Mouse (Mus musculus): ENCODE measurements around the gene Gm9918. TPM values are rescaled to one million over a fixed set of nuclear protein-coding genes. Genes with fewer than 3 reads are reported as not detected.
A peak's percentile ranks its signal among the peaks of the same experiment; 100 is the strongest.
"Not testable (repeated sequence)": the region's sequence is repeated elsewhere in the genome, so short reads cannot be mapped to it uniquely, and the experiment has no call there.

Gene Gm9918
- not detected in 2 replicates for polyA plus RNA-seq (2014; fragmentation: Nextera tagmentation; extraction: Ambion mirVana)

DNA sequence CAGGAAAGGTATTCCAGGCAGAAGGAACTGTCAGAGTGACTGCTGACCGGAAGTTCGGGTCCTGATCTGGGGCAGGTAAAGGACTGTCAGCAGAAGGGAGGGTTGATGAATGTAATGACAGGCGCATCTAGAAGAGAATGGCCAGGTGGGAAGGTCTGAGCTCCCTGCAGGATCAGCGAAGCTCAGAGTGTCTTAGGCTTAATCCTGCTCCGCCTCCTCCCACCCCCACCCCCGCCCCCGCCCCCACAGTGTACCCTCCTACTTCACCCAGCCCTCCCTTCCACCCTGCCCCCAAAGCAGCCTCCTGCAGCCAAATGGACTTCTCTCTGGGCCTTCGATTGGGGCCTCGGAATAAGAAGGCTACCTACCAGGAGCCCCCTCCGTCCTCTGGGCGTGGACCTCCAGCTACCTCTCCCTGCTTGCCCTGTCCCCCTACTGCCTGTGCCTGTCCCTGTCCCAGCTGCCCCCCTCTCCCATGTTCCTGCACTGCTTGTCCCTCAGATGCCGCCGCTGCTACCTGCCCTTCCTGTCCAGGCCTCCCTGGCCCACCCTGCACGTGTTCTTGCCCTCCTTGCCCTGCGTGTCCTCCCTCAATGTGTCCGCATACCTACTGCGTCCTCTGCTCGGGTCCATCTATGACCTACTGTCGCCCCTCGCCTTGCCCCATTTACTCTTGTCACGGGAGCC lies at the start of gene Gm9918:
TSS of gene Gm9918 (plus strand) at position 290 of the 687 bp plus-strand sequence.
- peak within 1 kb of the TSS; percentile 2; the same call in 1 of the 2 replicates for H3K4me2 ChIP-seq (ENCODE audit: low read depth, low read length)
- no peak within 1 kb of the TSS for H3K4me3 ChIP-seq (ENCODE audit: low read depth, low read length)
- H3K36me3 ChIP-seq (ENCODE audit: control insufficient read depth, insufficient read depth, low read length), result no peaks in the 10 kb centered on the region
- no peak for ATAC-seq (ENCODE audit: low read depth)
- WGBS, result 14% methylated on average over 18 of the region's 21 CpGs
- H3K4me1 ChIP-seq (ENCODE audit: control insufficient read depth, insufficient read depth, low read length), result no peaks in the 10 kb centered on the region
- no peaks in the 10 kb centered on the region for H3K9me3 ChIP-seq (ENCODE audit: control insufficient read depth, low read length)
- no peaks in the 10 kb centered on the region; the same call in 1 of the 2 replicates for H3K27me3 ChIP-seq (ENCODE audit: control insufficient read depth, insufficient read depth, low read length)
- H3K9ac ChIP-seq (replicated peaks; ENCODE audit: low read depth, low read length), result no peak within 1 kb of the TSS
- H3K27ac ChIP-seq (ENCODE audit: low read depth, low read length), result no peak within 1 kb of the TSS

DNA sequence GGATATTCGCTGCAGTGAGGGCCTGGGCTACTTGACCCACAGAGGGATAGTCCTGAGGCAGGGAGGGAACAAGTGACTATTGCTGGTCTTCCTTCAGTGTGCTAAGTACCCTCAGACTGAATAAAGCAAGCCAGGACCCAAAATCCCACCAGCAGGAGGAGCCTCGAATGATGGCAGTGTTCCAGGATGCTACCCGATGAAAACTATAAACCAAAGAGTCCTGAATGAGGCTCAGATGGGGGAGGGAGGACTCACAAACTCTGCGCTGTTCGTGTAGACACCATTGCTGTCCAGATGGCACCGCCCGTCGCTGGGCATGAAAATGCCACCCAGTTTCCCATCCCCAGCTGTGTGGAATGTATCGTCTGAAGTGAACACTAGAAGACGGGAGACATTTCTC lies 48.0 kb upstream of the Gm9918 start:
- Histone ChIP-seq H3K9ac (replicated peaks; ENCODE audit: low read depth, low read length) (no peak overlapping the region), H3K36me3 (ENCODE audit: control insufficient read depth, insufficient read depth, low read length) (no peaks in the 10 kb centered on the region), H3K9me3 (ENCODE audit: control insufficient read depth, low read length) (no peaks in the 10 kb centered on the region), H3K27ac (ENCODE audit: low read depth, low read length) (no peak overlapping the region), H3K4me3 (ENCODE audit: low read depth, low read length) (no peak overlapping the region), H3K27me3 (ENCODE audit: control insufficient read depth, insufficient read depth, low read length) (peaks cover 5% of the 10 kb centered on the region), H3K4me1 (ENCODE audit: control insufficient read depth, insufficient read depth, low read length) (0 out of 2 replicates have a peak, but pooled peaks cover 2% of the 10 kb centered on the region), H3K4me2 (ENCODE audit: low read depth, low read length) (no peak overlapping the region)
- ATAC-seq (ENCODE audit: low read depth), result no peak
- 52% methylated on average over 10 of the region's 10 CpGs for WGBS

DNA sequence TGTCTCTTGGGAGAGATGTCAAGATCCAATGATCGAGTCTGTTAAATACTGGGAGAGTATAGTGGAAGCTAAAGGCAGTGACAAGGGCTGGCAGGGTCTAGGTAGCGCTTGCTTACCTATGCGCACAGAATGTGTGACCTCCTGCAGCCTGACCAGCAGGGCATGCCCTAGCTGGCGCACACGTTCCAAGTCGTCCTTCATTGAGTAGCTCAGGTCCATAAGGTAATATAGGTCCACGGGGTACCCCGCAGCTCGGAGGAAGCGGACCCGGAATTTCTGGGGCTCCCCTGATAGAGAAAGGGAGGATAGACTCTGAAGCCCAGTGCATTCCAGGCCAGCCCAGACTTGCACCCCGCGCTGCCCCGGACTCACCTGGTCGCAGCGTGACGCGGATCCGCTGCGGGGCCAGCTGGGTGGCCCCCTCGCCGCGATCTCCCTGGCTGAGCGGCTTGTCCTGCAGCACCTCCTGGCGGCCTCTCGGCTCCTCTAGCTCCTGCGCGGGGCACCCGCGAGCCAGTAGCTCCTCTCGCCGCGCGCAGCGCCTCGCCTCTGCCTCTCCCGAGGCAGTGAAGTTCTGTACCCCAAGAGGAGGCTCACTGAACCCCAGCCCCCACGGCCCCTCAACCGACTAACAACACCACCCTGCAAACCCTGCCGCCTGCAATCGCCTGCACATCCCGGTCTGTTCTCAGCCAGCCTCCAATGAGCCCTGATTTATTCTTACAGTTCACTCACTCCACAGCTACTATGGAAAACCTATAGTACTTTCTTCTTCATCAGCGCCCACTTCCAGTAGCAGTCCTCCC lies 46.0 kb upstream of the Gm9918 start:
- H3K9me3 ChIP-seq (ENCODE audit: control insufficient read depth, low read length), result no peaks in the 10 kb centered on the region
- H3K36me3 ChIP-seq (ENCODE audit: control insufficient read depth, insufficient read depth, low read length), result no peaks in the 10 kb centered on the region
- 2% methylated on average over 43 of the region's 43 CpGs for WGBS
- no peak overlapping the region for H3K27ac ChIP-seq (ENCODE audit: low read depth, low read length)
- H3K4me1 ChIP-seq (ENCODE audit: control insufficient read depth, insufficient read depth, low read length), result 0 out of 2 replicates have a peak, but pooled peaks cover 2% of the 10 kb centered on the region
- H3K9ac ChIP-seq (replicated peaks; ENCODE audit: low read depth, low read length), result peak overlapping the region; percentile 54
- peak overlapping the region; percentile 35 for H3K4me3 ChIP-seq (ENCODE audit: low read depth, low read length)
- peak overlapping the region; percentile 84 for H3K4me2 ChIP-seq (ENCODE audit: low read depth, low read length)
- ATAC-seq (ENCODE audit: low read depth), result peak; percentile 86
- peaks cover 5% of the 10 kb centered on the region for H3K27me3 ChIP-seq (ENCODE audit: control insufficient read depth, insufficient read depth, low read length)

DNA sequence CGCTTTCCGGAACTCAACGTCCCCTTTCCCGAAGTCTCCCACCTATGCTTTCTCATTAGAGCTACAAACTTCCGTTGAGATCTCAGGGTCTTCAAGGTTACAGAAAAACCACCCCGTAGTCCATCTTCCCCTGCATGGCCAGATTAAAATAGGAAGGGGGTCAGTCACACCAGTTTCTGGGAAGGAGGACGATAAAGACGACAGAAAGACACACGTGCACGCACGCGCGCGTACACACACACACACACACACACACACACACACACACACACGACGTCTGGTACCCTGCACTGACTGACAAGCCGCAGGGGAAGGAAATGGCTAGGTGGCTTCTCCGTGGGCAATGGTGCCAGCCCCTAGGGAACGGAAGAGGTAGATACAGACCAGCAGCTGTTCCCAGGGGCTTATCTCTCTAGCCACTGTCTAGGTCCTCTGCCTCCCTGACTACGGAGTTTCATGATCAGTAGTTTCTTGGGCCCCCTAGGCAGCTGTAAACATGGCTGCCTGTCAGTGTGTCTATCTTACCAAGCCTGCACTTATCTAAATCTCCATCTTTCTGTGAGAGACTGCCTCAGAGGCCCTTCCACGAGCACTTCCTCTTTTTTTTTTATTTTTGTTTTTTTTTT lies 45.3 kb upstream of the Gm9918 start:
- Histone ChIP-seq H3K36me3 (ENCODE audit: control insufficient read depth, insufficient read depth, low read length) (no peaks in the 10 kb centered on the region), H3K4me1 (ENCODE audit: control insufficient read depth, insufficient read depth, low read length) (0 out of 2 replicates have a peak, but pooled peaks cover 2% of the 10 kb centered on the region), H3K27ac (ENCODE audit: low read depth, low read length) (no peak overlapping the region), H3K4me3 (ENCODE audit: low read depth, low read length) (peak overlapping the region; percentile 35), H3K9ac (replicated peaks; ENCODE audit: low read depth, low read length) (peak overlapping the region; percentile 54), H3K4me2 (ENCODE audit: low read depth, low read length) (peak overlapping the region; percentile 84), H3K27me3 (ENCODE audit: control insufficient read depth, insufficient read depth, low read length) (peaks cover 5% of the 10 kb centered on the region), H3K9me3 (ENCODE audit: control insufficient read depth, low read length) (no peaks in the 10 kb centered on the region)
- no peak for ATAC-seq (ENCODE audit: low read depth)
- WGBS, result 17% methylated on average over 21 of the region's 21 CpGs

DNA sequence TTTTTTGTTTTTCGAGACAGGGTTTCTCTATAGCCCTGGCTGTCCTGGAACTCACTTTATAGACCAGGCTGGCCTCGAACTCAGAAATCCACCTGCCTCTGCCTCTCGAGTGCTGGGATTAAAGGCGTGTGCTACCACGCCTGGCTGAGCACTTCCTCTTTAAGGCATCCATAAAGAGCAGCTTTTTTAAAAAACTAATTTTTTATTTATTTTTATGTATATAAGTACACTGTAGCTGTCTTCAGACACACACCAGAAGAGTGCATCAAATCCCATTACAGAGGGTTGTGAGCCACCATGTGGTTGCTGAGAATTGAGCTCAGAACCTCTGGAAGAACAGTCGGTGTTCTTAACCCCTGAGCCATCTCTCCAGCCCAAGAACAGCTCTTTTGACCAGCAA lies 44.7 kb upstream of the Gm9918 start:
- H3K4me2 ChIP-seq (ENCODE audit: low read depth, low read length); H3K4me1 ChIP-seq (ENCODE audit: control insufficient read depth, insufficient read depth, low read length); H3K9me3 ChIP-seq (ENCODE audit: control insufficient read depth, low read length); H3K36me3 ChIP-seq (ENCODE audit: control insufficient read depth, insufficient read depth, low read length); H3K9ac ChIP-seq (replicated peaks; ENCODE audit: low read depth, low read length); H3K27me3 ChIP-seq (ENCODE audit: control insufficient read depth, insufficient read depth, low read length); H3K4me3 ChIP-seq (ENCODE audit: low read depth, low read length); H3K27ac ChIP-seq (ENCODE audit: low read depth, low read length); ATAC-seq (ENCODE audit: low read depth): not testable (repeated sequence)
- 82% methylated on average over 6 of the region's 6 CpGs for WGBS

DNA sequence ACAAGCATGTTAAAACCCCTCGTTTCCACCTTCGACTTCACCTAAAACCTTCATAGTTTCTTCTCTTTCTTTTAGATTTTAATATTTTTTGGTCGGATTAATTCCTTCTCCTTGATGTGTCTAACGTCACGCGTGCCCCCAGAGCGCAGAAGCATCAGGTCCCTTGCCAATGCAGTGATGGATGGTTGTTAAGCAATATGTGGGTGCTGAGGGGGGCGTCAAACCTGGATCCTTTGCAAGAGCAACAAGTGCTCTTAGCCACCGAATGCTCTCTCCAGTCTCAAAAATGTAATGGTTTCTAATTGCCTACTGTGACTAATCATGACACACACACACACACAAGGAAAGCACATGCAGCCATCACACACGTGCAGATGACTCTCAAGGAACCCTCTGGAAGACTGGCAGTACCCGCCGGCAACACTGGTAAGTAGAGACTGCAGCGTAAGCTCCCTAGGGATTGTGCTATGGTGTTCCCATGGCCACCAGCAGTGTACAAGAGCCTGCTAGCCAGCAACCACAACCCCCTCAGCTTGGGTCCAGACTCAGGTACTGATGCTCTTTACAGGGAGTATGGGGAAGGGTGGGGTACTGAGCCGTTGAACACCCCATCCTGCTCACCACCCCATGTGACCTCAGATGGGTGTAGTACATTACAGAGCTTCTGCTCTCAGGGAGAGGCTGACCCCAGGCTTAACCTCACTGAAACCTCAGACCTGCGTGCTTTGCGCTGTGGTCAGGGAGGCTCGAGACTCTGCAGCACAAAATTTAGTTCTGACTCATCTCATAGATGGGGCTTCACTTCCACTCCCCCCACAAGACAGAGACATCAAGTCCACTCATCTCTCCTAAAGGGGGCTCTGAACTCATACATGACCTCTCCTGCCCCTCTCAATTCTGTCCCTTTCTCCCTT lies 39.7 kb upstream of the Gm9918 start:
- H3K4me1 ChIP-seq (ENCODE audit: control insufficient read depth, insufficient read depth, low read length), result no peaks in the 10 kb centered on the region
- H3K36me3 ChIP-seq (ENCODE audit: control insufficient read depth, insufficient read depth, low read length), result no peaks in the 10 kb centered on the region
- no peak overlapping the region for H3K27ac ChIP-seq (ENCODE audit: low read depth, low read length)
- no peak overlapping the region for H3K4me3 ChIP-seq (ENCODE audit: low read depth, low read length)
- H3K4me2 ChIP-seq (ENCODE audit: low read depth, low read length), result no peak overlapping the region
- no peaks in the 10 kb centered on the region for H3K9me3 ChIP-seq (ENCODE audit: control insufficient read depth, low read length)
- WGBS, result 82% methylated on average over 17 of the region's 17 CpGs
- no peaks in the 10 kb centered on the region for H3K27me3 ChIP-seq (ENCODE audit: control insufficient read depth, insufficient read depth, low read length)
- no peak for ATAC-seq (ENCODE audit: low read depth)
- no peak overlapping the region for H3K9ac ChIP-seq (replicated peaks; ENCODE audit: low read depth, low read length)

DNA sequence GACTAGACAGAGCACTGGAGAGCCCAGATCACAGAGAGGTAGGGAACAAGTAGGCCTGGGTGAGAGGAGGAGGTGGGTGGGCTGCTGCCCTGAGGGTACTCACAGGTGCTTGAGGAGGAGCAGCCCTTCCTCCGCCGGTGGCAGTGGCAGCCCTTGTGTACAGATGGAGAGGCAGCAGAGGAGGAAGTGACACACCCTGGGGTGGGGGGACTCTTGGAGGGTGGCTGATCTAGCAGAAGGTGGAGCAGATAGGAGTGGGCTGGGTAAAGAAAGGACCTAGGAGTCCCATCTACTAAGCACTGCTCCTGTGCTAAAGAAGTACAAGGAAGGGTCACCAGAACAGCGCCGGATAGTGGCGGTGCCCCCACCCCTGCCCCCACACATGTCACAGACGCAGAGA lies 38.6 kb upstream of the Gm9918 start, which contains the start of gene Itgb7:
TSS of gene Itgb7 (minus strand) at position 197 of the 400 bp plus-strand sequence.
- H3K9ac ChIP-seq (replicated peaks; ENCODE audit: low read depth, low read length), result no peak within 1 kb of the TSS
- WGBS, result 52% methylated on average over 6 of the region's 6 CpGs
- ATAC-seq (ENCODE audit: low read depth), result no peak
- no peaks in the 10 kb centered on the region for H3K9me3 ChIP-seq (ENCODE audit: control insufficient read depth, low read length)
- H3K27ac ChIP-seq (ENCODE audit: low read depth, low read length), result no peak within 1 kb of the TSS
- no peaks in the 10 kb centered on the region for H3K4me1 ChIP-seq (ENCODE audit: control insufficient read depth, insufficient read depth, low read length)
- H3K27me3 ChIP-seq (ENCODE audit: control insufficient read depth, insufficient read depth, low read length), result no peaks in the 10 kb centered on the region
- no peak within 1 kb of the TSS for H3K4me2 ChIP-seq (ENCODE audit: low read depth, low read length)
- H3K4me3 ChIP-seq (ENCODE audit: low read depth, low read length), result no peak within 1 kb of the TSS
- no peaks in the 10 kb centered on the region for H3K36me3 ChIP-seq (ENCODE audit: control insufficient read depth, insufficient read depth, low read length)

DNA sequence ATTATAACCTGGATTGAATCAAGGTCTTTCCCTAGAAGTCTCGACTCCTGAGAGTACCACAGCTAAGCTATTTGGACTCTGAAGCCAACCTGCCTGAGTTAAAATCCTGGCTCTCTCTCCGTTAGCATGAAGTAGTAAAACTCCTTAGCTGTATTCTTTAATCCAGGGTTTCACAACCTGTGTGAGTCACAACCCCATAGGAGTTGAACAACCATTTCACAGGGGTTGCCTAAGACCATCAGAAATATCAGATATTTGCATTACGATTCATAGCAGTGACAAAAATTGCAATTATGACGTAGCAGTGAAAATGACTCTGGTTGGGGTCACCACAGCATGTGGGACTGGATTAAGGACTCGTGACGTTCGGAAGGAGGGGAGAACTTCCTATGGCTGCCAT lies 37.6 kb upstream of the Gm9918 start:
- Histone ChIP-seq H3K4me1 (ENCODE audit: control insufficient read depth, insufficient read depth, low read length) (no peaks in the 10 kb centered on the region), H3K27ac (ENCODE audit: low read depth, low read length) (no peak overlapping the region), H3K36me3 (ENCODE audit: control insufficient read depth, insufficient read depth, low read length) (no peaks in the 10 kb centered on the region), H3K4me2 (ENCODE audit: low read depth, low read length) (no peak overlapping the region), H3K27me3 (ENCODE audit: control insufficient read depth, insufficient read depth, low read length) (no peaks in the 10 kb centered on the region), H3K4me3 (ENCODE audit: low read depth, low read length) (no peak overlapping the region), H3K9me3 (ENCODE audit: control insufficient read depth, low read length) (no peaks in the 10 kb centered on the region), H3K9ac (replicated peaks; ENCODE audit: low read depth, low read length) (no peak overlapping the region)
- 88% methylated on average over 7 of the region's 7 CpGs for whole genome bisulfite sequencing
- no peak for ATAC-seq (ENCODE audit: low read depth)
